Comparison of ENCODE assay signal across 26 mouse cellular contexts in the genomic region with DNA sequence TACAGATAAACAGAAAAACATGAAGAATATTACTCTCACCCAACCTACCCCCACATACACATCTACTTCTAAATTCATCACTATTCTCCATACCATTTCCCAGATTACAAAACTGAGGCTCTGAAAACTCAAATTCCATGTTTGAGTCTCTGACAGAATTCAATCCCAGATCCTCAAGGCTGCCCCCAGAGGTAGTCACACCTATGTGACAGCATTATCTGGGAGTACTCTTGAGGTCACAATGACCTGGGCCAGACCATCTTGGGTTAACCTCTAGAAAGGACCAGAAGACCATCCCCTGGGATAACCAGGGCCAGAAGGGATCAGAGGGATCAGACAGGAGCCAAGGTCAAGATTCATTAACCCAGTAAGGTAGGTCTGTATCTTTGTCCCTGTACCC. TPM values are rescaled to one million over a fixed set of nuclear protein-coding genes. Genes with fewer than 3 reads are reported as not detected.
"Had no signal": no experiment of that assay in that cellular context is flagged by ENCODE, and none has a peak within 500 bp of the region (broad histone marks: within the 10 kb centered on the region; RNA-seq: fewer than 3 reads in every experiment).

Gene Tex45 (plus strand): TSS at position 301 of the 400 bp plus-strand sequence.

- H3K27me3 ChIP-seq: forebrain, embryonic 15.5 days had no signal

- H3K4me3 ChIP-seq: embryonic facial prominence, embryonic 10.5 days; embryonic facial prominence, embryonic 12.5 days; embryonic facial prominence, embryonic 13.5 days; embryonic facial prominence, embryonic 15.5 days; erythroblast, embryonic 14.5 days; forebrain, embryonic 10.5 days; forebrain, embryonic 12.5 days; forebrain, embryonic 13.5 days; forebrain, embryonic 15.5 days; gastrocnemius, adult 2 months; heart, adult 2 months had no signal

- H3K27ac ChIP-seq: embryonic facial prominence, embryonic 10.5 days; embryonic facial prominence, embryonic 15.5 days; forebrain, embryonic 10.5 days; forebrain, embryonic 12.5 days; forebrain, embryonic 13.5 days; forebrain, embryonic 15.5 days; gastrocnemius, adult 2 months; heart, adult 2 months had no signal

- H3K36me3 ChIP-seq: embryonic facial prominence, embryonic 10.5 days; embryonic facial prominence, embryonic 12.5 days; embryonic facial prominence, embryonic 13.5 days; embryonic facial prominence, embryonic 15.5 days; forebrain, embryonic 10.5 days; forebrain, embryonic 12.5 days; forebrain, embryonic 15.5 days had no signal

- DNase-seq: cerebellum, adult 8-10 months; cerebellum, adult 9-10 months; cerebellum, adult 9-11 months; cerebellum, postnatal 10 days; cerebellum, postnatal 14 days; cerebellum, postnatal 25 days; cerebellum, postnatal 36 days; embryo, embryonic 11 days; forebrain, postnatal 0 days; gastrocnemius, adult 2 months; gastrocnemius, postnatal 10 days; gastrocnemius, postnatal 14 days; gastrocnemius, postnatal 25 days; gastrocnemius, postnatal 36 days; heart, adult 11 months; heart, adult 18-20 months; heart, adult 2 months had no signal

RNA-seq across cellular contexts. Expression of gene Tex45, which starts in this region (rescaled TPM):
- polyA plus RNA-seq: embryonic facial prominence, embryonic 15.5 days; erythroblast, embryonic 14.5 days; forebrain, embryonic 10.5 days; forebrain, embryonic 12.5 days; heart, adult 2 months had no signal
